Mouse (Mus musculus) ES-E14 (cell line): Measurements from ENCODE around the gene Batf3. TPM values are rescaled to one million over a fixed set of nuclear protein-coding genes. Genes with fewer than 3 reads are reported as not detected.

Experiments
- DNase-seq: peaks from one replicate; pipeline ENCODE4 v3.0.0-alpha.2; 2013; ENCODE audit warnings: low read depth, low spot score
- H3K27ac ChIP-seq: 2 replicates; pipeline ENCODE4 v1.5.1; 2012; ENCODE audit warnings: low read depth, mild to moderate bottlenecking, low read length, moderate library complexity, mixed read lengths; ENCODE audit not compliant: poor library complexity, insufficient read depth, severe bottlenecking
- H3K36me3 ChIP-seq: 2 replicates; pipeline ENCODE4 v1.6.1; 2012; ENCODE audit warnings: mild to moderate bottlenecking, low read length, moderate library complexity, mixed read lengths; ENCODE audit not compliant: control insufficient read depth, poor library complexity, insufficient read depth, severe bottlenecking
- H3K4me1 ChIP-seq, 2 experiments: fragments of 150-350 bp in 1 of 2; sonication (generic) in 1 of 2; 2 replicates each; pipeline ENCODE4 v1.6.1; 2012; ENCODE audit warnings: low read length in 2 of 2, mild to moderate bottlenecking in 1 of 2, mixed read lengths in 1 of 2; ENCODE audit not compliant: control insufficient read depth in 2 of 2, insufficient read depth in 2 of 2, poor library complexity in 1 of 2
- H3K4me3 ChIP-seq, 2 experiments: fragments of 150-350 bp in 1 of 2; sonication (generic) in 1 of 2; 2 replicates each; pipeline ENCODE4 v1.5.1; 2012; ENCODE audit warnings: low read length in 2 of 2, low read depth in 1 of 2, mild to moderate bottlenecking in 1 of 2, mixed read lengths in 1 of 2; ENCODE audit not compliant: insufficient read depth in 1 of 2, poor library complexity in 1 of 2, severe bottlenecking in 1 of 2
- H3K9ac ChIP-seq: 2 replicates; pipeline ENCODE4 v1.6.1; 2012; ENCODE audit warnings: low read depth, mild to moderate bottlenecking, low read length, mixed read lengths; ENCODE audit not compliant: poor library complexity, insufficient read depth, severe bottlenecking
- H3K9me3 ChIP-seq: fragments of 150-350 bp; sonication (generic); 2 replicates; pipeline ENCODE4 v1.6.1; 2012; ENCODE audit warnings: low read depth, mild to moderate bottlenecking, low read length; ENCODE audit not compliant: control insufficient read depth, insufficient read depth
- CHD2 ChIP-seq: IDR thresholded peaks from 2 replicates; pipeline ENCODE4 v1.6.1; 2014; ENCODE audit warnings: mild to moderate bottlenecking, low read depth, low read length, inconsistent platforms
- HCFC1 ChIP-seq: IDR thresholded peaks from 2 replicates; pipeline ENCODE4 v1.6.1; 2012; ENCODE audit warnings: low read length, inconsistent platforms, borderline replicate concordance; ENCODE audit not compliant: insufficient read depth
- MAFK ChIP-seq: IDR thresholded peaks from 2 replicates; pipeline ENCODE4 v1.6.1; 2014; ENCODE audit warnings: mild to moderate bottlenecking, low read depth, low read length, inconsistent platforms; ENCODE audit not compliant: insufficient read depth
- ZC3H11A ChIP-seq: IDR thresholded peaks from 2 replicates; pipeline ENCODE4 v1.6.1; 2012; ENCODE audit warnings: low read depth, mild to moderate bottlenecking, inconsistent platforms, low read length, borderline replicate concordance
- ZNF384 ChIP-seq: IDR thresholded peaks from 2 replicates; pipeline ENCODE4 v1.6.1; 2012; ENCODE audit warnings: low read depth, low read length, inconsistent platforms
- in situ Hi-C, 2 experiments: fragments of 600-800 bp; cut with MboI; formaldehyde crosslinking; loops; one replicate each; pipeline ENCODE4 v1.15.1; 2025; ENCODE audit warnings: low sequenced_read_pairs in 2 of 2, inconsistent platforms in 1 of 2; ENCODE audit not compliant: unreplicated experiment in 2 of 2
- total RNA-seq: library from RNA; depleted of rRNA; stranded (reverse); fragments of 300-350 nt; gene quantifications from 2 replicates; pipeline ENCODE4 v1.2.3, GENCODE M21; 2012

Gene Batf3
- total RNA-seq, 1 experiment: 2.8 TPM

DNA sequence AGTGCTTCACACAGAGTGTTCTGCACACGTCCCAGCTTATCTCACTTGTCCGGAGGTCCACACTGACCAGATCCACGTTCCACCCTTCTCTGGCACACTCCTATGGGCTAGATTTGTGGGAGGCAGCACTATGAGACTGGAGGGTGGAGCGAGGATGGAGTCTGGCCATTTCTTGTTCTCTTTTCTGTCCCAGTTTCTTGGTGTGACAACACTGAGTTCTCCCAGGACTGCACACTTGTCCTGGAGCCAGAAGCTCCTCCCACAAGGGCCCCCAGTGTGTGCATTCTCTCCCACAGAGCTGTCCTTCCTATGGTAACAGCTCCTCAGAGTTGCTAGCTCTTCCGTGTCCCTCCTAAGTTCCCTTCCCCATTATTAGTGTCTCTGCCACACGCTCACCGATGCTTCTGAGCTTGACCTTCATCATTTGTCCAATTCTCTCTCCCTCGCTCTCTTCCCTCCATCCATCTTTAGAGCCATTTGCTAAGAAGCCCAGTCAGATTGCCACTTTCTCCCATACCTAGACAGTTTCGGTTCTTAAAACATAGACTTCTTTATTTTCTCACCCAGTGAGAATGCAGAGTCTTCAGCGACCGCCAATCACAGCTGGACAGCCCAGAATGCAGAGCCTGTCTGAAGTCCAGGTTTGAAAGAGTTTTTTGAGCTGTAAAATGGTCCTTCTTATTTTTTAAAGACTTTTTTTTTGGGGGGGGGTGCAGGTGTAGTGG is 18.0 kb downstream of the Batf3 start:
- Histone ChIP-seq H3K36me3 (no peaks in the 10 kb centered on the region), H3K4me1 (no peaks in the 10 kb centered on the region), H3K4me3 (no peak overlapping the region), H3K27ac (no peak overlapping the region), H3K9me3 (no peaks in the 10 kb centered on the region), H3K9ac (no peak overlapping the region)
- DNase-seq: no peak
- in situ Hi-C loops: no loop called here
- TF ChIP-seq ZC3H11A (no peak), ZNF384 (no peak), HCFC1 (no peak)

DNA sequence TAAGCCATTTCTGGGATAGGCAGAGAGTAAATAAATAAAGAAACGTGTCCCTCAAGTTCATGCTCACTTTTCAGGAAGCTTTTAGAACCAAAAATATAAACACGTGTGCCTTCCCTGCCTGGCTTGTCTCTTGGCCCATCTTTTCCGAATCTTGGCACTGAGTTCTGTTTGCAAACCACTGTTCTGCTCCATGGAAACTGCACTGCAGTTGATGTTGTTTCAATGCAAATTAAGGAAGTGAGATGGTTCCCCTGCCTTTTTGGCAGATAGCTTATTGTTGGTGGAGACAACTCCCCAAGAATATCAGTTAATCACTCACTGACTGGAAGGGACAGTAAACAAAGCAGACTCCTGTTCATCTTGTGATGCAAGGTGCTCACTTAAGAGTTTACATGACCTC is 25.1 kb downstream of the Batf3 start:
- Histone ChIP-seq H3K36me3 (no peaks in the 10 kb centered on the region), H3K9me3 (no peaks in the 10 kb centered on the region), H3K9ac (no peak overlapping the region), H3K4me1 (no peaks in the 10 kb centered on the region), H3K27ac (no peak overlapping the region), H3K4me3 (no peak overlapping the region)
- in situ Hi-C loops: no loop called here
- no peak for TF ChIP-seq ZC3H11A
- TF ChIP-seq HCFC1: no peak
- TF ChIP-seq MAFK: no peak
- no peak for TF ChIP-seq ZNF384
- TF ChIP-seq CHD2: no peak
- DNase-seq: no peak

DNA sequence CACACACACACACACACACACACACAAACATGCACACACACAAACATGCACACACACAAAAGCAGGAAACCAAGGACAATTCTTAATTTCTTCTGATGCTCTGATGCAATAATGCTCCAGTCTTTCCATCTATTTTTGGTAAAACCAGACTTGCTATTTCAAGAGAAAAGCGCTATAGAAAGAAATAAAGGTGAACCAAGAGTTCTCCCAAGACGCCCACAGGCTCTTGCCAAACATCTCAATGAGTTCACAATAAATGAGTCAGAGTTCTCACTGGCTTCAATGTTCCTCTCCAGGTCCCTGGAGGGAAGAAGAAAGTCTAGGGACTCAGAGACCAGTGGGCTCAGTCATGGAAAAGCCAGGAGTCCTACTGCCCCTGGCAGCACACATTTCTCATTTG is 26.0 kb downstream of the Batf3 start:
- no peak for DNase-seq
- Histone ChIP-seq H3K36me3 (no peaks in the 10 kb centered on the region), H3K27ac (no peak overlapping the region), H3K9me3 (no peaks in the 10 kb centered on the region), H3K4me1 (no peaks in the 10 kb centered on the region), H3K4me3 (no peak overlapping the region), H3K9ac (no peak overlapping the region)
- in situ Hi-C loops: no loop called here
- TF ChIP-seq ZNF384 (no peak), ZC3H11A (no peak), HCFC1 (no peak), CHD2 (no peak), MAFK (no peak)

DNA sequence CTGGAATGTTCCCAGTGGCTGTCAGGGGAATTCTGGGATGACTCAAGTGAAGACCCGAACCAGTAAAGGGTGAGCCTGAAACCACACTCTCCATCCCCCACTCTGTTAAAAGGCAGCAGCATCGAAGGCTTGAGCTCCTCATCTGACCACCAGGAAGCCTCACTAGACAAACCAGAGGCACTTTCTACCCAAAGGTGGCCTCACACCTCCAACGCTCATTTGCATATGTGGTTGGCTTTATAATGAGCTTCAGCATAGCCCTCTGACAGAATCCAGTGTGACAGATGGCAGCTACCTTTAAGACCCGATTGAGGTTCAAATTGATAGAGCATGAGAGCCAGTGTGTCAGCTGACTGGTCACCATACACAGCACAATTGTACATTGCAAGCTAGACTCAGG is 26.6 kb downstream of the Batf3 start:
- in situ Hi-C loops: no loop called here
- no peak for DNase-seq
- Histone ChIP-seq H3K27ac (no peak overlapping the region), H3K4me1 (no peaks in the 10 kb centered on the region), H3K36me3 (no peaks in the 10 kb centered on the region), H3K4me3 (no peak overlapping the region), H3K9ac (no peak overlapping the region), H3K9me3 (no peaks in the 10 kb centered on the region)
- TF ChIP-seq HCFC1 (no peak), ZC3H11A (no peak), MAFK (no peak), CHD2 (no peak), ZNF384 (no peak)
